ENCODE assay signal across 20 mouse cellular contexts in genomic region chr8:44852223-44852622, GRCm38 (mm10).
"Had no signal": no experiment of that assay in that cellular context is flagged by ENCODE, and none has a peak within 500 bp of the region (broad histone marks: within the 10 kb centered on the region; RNA-seq: fewer than 3 reads in every experiment).

No protein-coding gene starts in this region.

- H3K4me1 ChIP-seq: lung, embryonic 15.5 days; midbrain, embryonic 10.5 days; midbrain, embryonic 12.5 days; neural tube, embryonic 13.5 days; neural tube, embryonic 15.5 days had no signal

- H3K4me2 ChIP-seq: lung, embryonic 15.5 days; midbrain, embryonic 12.5 days; neural tube, embryonic 13.5 days; neural tube, embryonic 15.5 days had no signal

- ATAC-seq: lung, postnatal 0 days; midbrain, embryonic 16.5 days had no signal

- H3K9me3 ChIP-seq: lung, embryonic 15.5 days; midbrain, embryonic 10.5 days; midbrain, embryonic 12.5 days; neural tube, embryonic 13.5 days; neural tube, embryonic 15.5 days had no signal

- H3K27me3 ChIP-seq: lung, embryonic 15.5 days; midbrain, embryonic 12.5 days; neural tube, embryonic 13.5 days; neural tube, embryonic 15.5 days had no signal

- H3K36me3 ChIP-seq: lung, embryonic 15.5 days; midbrain, embryonic 10.5 days; midbrain, embryonic 12.5 days; neural tube, embryonic 13.5 days; neural tube, embryonic 15.5 days had no signal

- DNase-seq: lung, adult 2 months; lung, postnatal 14 days; lung, postnatal 36 days; midbrain, embryonic 14.5 days; retina, postnatal 1 day; right cerebral cortex, adult 18-20 months; right cerebral cortex, postnatal 25 days; right cerebral cortex, postnatal 4 days; spleen, adult 18-20 months; thymus, adult 18-20 months; thymus, postnatal 14 days; thymus, postnatal 36 days had no signal

- H3K4me3 ChIP-seq: lung, embryonic 15.5 days; midbrain, embryonic 10.5 days; midbrain, embryonic 12.5 days; myocyte; neural tube, embryonic 13.5 days; neural tube, embryonic 15.5 days had no signal

- H3K27ac ChIP-seq: lung, embryonic 15.5 days; midbrain, embryonic 10.5 days; midbrain, embryonic 12.5 days; neural tube, embryonic 13.5 days; neural tube, embryonic 15.5 days had no signal

- H3K9ac ChIP-seq: lung, embryonic 15.5 days; midbrain, embryonic 12.5 days; neural tube, embryonic 13.5 days; neural tube, embryonic 15.5 days had no signal
